Mouse (Mus musculus): ENCODE measurements around the gene Bcl7a.

Gene Bcl7a

GRCm38 (mm10) chr5:123343707-123344627 is at the start of gene Bcl7a:
Bcl7a (plus strand) TSS chr5:123343834.
- in situ Hi-C loops (cut with MboI; ENCODE audit: low pct_unique_long_range_greater_than_20kb in 1 of 2, low sequenced_read_pairs in 2 of 2, unreplicated experiment in 1 of 2) = no loop called here

GRCm38 (mm10) chr5:123294653-123295052 is 49.0 kb upstream of the Bcl7a start:
- in situ Hi-C loops (cut with MboI; ENCODE audit: low pct_unique_long_range_greater_than_20kb in 1 of 2, low sequenced_read_pairs in 2 of 2, unreplicated experiment in 1 of 2) = no loop called here

GRCm38 (mm10) chr5:123296224-123296806 is 47.3 kb upstream of the Bcl7a start:
- in situ Hi-C loops (cut with MboI; ENCODE audit: low pct_unique_long_range_greater_than_20kb in 1 of 2, low sequenced_read_pairs in 2 of 2, unreplicated experiment in 1 of 2) = no loop called here

- in situ Hi-C loops (cut with MboI; ENCODE audit: low pct_unique_long_range_greater_than_20kb in 1 of 2, low sequenced_read_pairs in 2 of 2, unreplicated experiment in 1 of 2) = no loop called here
Observed at GRCm38 (mm10) chr5:123296972-123297754, 46.5 kb upstream of the Bcl7a start.

- in situ Hi-C loops (cut with MboI; ENCODE audit: low pct_unique_long_range_greater_than_20kb in 1 of 2, low sequenced_read_pairs in 2 of 2, unreplicated experiment in 1 of 2) = no loop called here
Observed at GRCm38 (mm10) chr5:123297830-123298229, 45.8 kb upstream of the Bcl7a start.

GRCm38 (mm10) chr5:123298526-123298925 is 45.1 kb upstream of the Bcl7a start:
- in situ Hi-C loops (cut with MboI; ENCODE audit: low pct_unique_long_range_greater_than_20kb in 1 of 2, low sequenced_read_pairs in 2 of 2, unreplicated experiment in 1 of 2) = no loop called here

GRCm38 (mm10) chr5:123300496-123301034 is 43.1 kb upstream of the Bcl7a start:
- in situ Hi-C loops (cut with MboI; ENCODE audit: low pct_unique_long_range_greater_than_20kb in 1 of 2, low sequenced_read_pairs in 2 of 2, unreplicated experiment in 1 of 2) = no loop called here

GRCm38 (mm10) chr5:123301780-123302521 is 41.7 kb upstream of the Bcl7a start:
- in situ Hi-C loops (cut with MboI; ENCODE audit: low pct_unique_long_range_greater_than_20kb in 1 of 2, low sequenced_read_pairs in 2 of 2, unreplicated experiment in 1 of 2) = no loop called here

GRCm38 (mm10) chr5:123307630-123308282 is 35.9 kb upstream of the Bcl7a start:
- in situ Hi-C loops (cut with MboI; ENCODE audit: low pct_unique_long_range_greater_than_20kb in 1 of 2, low sequenced_read_pairs in 2 of 2, unreplicated experiment in 1 of 2) = no loop called here

GRCm38 (mm10) chr5:123309816-123310215 is 33.8 kb upstream of the Bcl7a start:
- in situ Hi-C loops (cut with MboI; ENCODE audit: low pct_unique_long_range_greater_than_20kb in 1 of 2, low sequenced_read_pairs in 2 of 2, unreplicated experiment in 1 of 2) = no loop called here

GRCm38 (mm10) chr5:123310221-123310620 is 33.4 kb upstream of the Bcl7a start:
- in situ Hi-C loops (cut with MboI; ENCODE audit: low pct_unique_long_range_greater_than_20kb in 1 of 2, low sequenced_read_pairs in 2 of 2, unreplicated experiment in 1 of 2) = no loop called here

- in situ Hi-C loops (cut with MboI; ENCODE audit: low pct_unique_long_range_greater_than_20kb in 1 of 2, low sequenced_read_pairs in 2 of 2, unreplicated experiment in 1 of 2) = no loop called here
Observed at GRCm38 (mm10) chr5:123313058-123313630, 30.5 kb upstream of the Bcl7a start.

GRCm38 (mm10) chr5:123313851-123314380 is 29.7 kb upstream of the Bcl7a start:
- in situ Hi-C loops (cut with MboI; ENCODE audit: low pct_unique_long_range_greater_than_20kb in 1 of 2, low sequenced_read_pairs in 2 of 2, unreplicated experiment in 1 of 2) = no loop called here

- in situ Hi-C loops (cut with MboI; ENCODE audit: low pct_unique_long_range_greater_than_20kb in 1 of 2, low sequenced_read_pairs in 2 of 2, unreplicated experiment in 1 of 2) = no loop called here
Observed at GRCm38 (mm10) chr5:123315219-123315866, 28.3 kb upstream of the Bcl7a start.

GRCm38 (mm10) chr5:123317992-123318391 is 25.6 kb upstream of the Bcl7a start:
- in situ Hi-C loops (cut with MboI; ENCODE audit: low pct_unique_long_range_greater_than_20kb in 1 of 2, low sequenced_read_pairs in 2 of 2, unreplicated experiment in 1 of 2) = no loop called here

- in situ Hi-C loops (cut with MboI; ENCODE audit: low pct_unique_long_range_greater_than_20kb in 1 of 2, low sequenced_read_pairs in 2 of 2, unreplicated experiment in 1 of 2) = no loop called here
Observed at GRCm38 (mm10) chr5:123320136-123320535, 23.5 kb upstream of the Bcl7a start.

- in situ Hi-C loops (cut with MboI; ENCODE audit: low pct_unique_long_range_greater_than_20kb in 1 of 2, low sequenced_read_pairs in 2 of 2, unreplicated experiment in 1 of 2) = no loop called here
Observed at GRCm38 (mm10) chr5:123324242-123324641, 19.4 kb upstream of the Bcl7a start.
